Mouse (Mus musculus): ENCODE measurements around the gene Zfp51. TPM values are rescaled to one million over a fixed set of nuclear protein-coding genes. Genes with fewer than 3 reads are reported as not detected.
"Not testable (repeated sequence)": the region's sequence is repeated elsewhere in the genome, so short reads cannot be mapped to it uniquely, and the experiment has no call there.

Zfp51 gene
- total RNA-seq (2014; fragmentation: Nextera tagmentation) (21.5 and 25.3 TPM in 2 replicates), total RNA-seq (2017) (14.9 and 16.6 TPM in 2 replicates), polyA plus RNA-seq (2012) (0.65 and 0.88 TPM in 2 replicates)

DNA sequence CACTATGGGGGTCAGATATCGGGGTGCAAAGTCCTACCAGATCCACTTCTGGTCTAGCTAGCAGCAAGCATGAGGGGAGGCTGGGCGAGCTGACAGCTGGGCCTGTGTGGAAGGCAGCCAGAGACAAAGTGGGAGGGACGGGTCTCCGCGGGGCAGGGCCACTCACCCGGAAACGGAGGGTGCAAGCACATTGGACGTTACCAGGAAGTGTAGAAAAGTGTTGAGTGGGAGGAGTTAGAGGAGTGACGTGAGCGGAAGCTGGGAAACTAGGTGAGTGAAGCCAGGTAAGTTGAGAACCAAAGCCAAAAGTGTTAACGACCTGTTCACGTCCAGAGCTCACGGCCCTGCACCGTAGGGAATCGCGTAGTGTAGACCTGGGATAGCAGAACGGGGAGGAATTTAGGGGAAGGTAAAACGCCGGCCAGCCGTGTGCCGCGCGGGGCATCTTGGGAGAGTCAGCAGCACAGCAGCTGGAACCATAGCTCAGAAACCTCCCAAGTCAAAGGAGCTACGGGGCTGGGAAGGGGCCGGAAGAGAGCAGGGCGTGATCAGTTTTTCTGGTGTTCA, at the start of gene Zfp51:
TSS of gene Zfp51 (plus strand) at position 237 of the 567 bp plus-strand sequence.
- no peak for TF ChIP-seq GATA2 (IDR thresholded peaks at IDR 0.05; ENCODE audit: borderline replicate concordance, low read depth, low read length)
- TF ChIP-seq CTCF (IDR thresholded peaks at IDR 0.05; ENCODE audit: low read depth, low read length) = no peak
- no peak for TF ChIP-seq GATA1 (IDR thresholded peaks at IDR 0.05; ENCODE audit: borderline replicate concordance, low read length)
- TF ChIP-seq TAL1 (conservative IDR thresholded peaks at IDR 0.05; ENCODE audit: low read depth, low read length) = no peak
- TF ChIP-seq POLR2AphosphoS5 (IDR thresholded peaks at IDR 0.05; ENCODE audit: insufficient replicate concordance, low read depth, low read length) = no peak
- ATAC-seq (ENCODE audit: extremely low read depth, insufficient number of reproducible peaks, low FRiP score, poor library complexity, severe bottlenecking) (peak; percentile 99), DNase-seq (ENCODE audit: low spot score) (peak; percentile 84)
- peaks cover 18% of the 10 kb centered on the region for H3K36me3 ChIP-seq (replicated peaks)
- H3K4me1 ChIP-seq (ENCODE audit: insufficient read depth, low read depth, low read length) = peaks cover 12% of the 10 kb centered on the region
- H3K9me3 ChIP-seq (replicated peaks) = no peaks in the 10 kb centered on the region
- peak within 1 kb of the TSS; percentile 82 for H3K4me3 ChIP-seq (ENCODE audit: low read depth, low read length)
- peaks cover 9% of the 10 kb centered on the region for H3K27me3 ChIP-seq (ENCODE audit: insufficient read depth, low read length)

DNA sequence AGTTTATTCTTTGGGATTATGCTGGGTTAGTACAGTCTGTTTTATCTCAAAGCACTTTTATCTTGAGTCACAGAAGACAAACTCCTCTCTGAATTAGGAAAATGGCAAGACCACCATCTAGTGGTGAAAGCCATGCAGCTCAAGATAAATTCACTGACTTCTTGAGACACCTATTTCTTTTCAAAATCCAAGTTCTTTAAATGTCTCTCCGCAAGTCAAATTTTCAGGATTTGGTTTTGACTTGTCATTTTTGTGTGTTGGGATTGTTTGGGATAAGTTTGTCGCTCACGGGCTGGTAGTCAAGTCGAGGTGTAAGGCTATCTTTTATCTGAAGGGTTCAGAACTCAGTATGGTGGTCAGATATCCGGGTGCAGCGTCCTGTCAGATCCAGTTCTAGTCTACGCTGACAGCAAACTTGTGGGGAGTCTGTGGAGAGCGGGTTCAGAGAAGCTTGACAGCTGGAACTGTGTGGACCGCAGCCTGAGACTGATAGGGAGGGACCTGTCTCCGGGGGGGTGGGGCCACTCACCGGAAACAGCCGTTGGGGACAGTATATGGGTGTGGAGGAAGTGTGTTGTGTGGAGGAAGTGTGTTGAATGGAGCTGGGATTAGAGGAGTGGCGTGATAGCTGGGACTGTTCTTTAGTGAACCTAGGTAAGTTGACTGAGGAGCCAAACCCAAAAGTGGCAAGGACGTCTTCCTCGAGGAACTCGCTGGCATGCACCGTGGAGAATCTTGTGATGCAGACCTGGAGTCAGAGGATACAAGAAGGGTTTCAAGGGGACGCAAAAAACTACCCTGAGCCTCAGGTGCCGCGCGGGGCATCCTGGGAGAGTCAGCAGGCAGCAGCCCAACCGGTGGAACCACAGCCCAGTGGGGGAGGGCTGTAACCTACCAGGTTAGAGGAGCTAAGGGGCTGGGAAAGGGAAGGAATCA, 27.2 kb upstream of the Zfp51 start, which contains the start of gene Zfp54:
TSS of gene Zfp54 (plus strand) at position 564 of the 936 bp plus-strand sequence.
- peak; percentile 97 for ATAC-seq (ENCODE audit: extremely low read depth, insufficient number of reproducible peaks, low FRiP score, poor library complexity, severe bottlenecking)
- Histone ChIP-seq H3K36me3 (replicated peaks) (no peaks in the 10 kb centered on the region), H3K27me3 (ENCODE audit: insufficient read depth, low read length) (peaks cover 3% of the 10 kb centered on the region), H3K9me3 (replicated peaks) (no peaks in the 10 kb centered on the region), H3K4me3 (ENCODE audit: low read depth, low read length) (peak within 1 kb of the TSS; percentile 74), H3K4me1 (ENCODE audit: insufficient read depth, low read depth, low read length) (peaks cover 16% of the 10 kb centered on the region)
- peak; percentile 83 for DNase-seq (ENCODE audit: low spot score)
- peak; percentile 45; the same call in 1 of the 2 replicates for TF ChIP-seq POLR2AphosphoS5 (IDR thresholded peaks at IDR 0.05; ENCODE audit: insufficient replicate concordance, low read depth, low read length)
- TF ChIP-seq GATA2 (IDR thresholded peaks at IDR 0.05; ENCODE audit: borderline replicate concordance, low read depth, low read length) = no peak
- peak; percentile 67 for TF ChIP-seq CTCF (IDR thresholded peaks at IDR 0.05; ENCODE audit: low read depth, low read length)

- not testable (repeated sequence) for ATAC-seq (ENCODE audit: extremely low read depth, insufficient number of reproducible peaks, low FRiP score, poor library complexity, severe bottlenecking); H3K4me1 ChIP-seq (ENCODE audit: insufficient read depth, low read depth, low read length); H3K9me3 ChIP-seq (replicated peaks); H3K36me3 ChIP-seq (replicated peaks); DNase-seq (ENCODE audit: low spot score); H3K27me3 ChIP-seq (ENCODE audit: insufficient read depth, low read length); H3K4me3 ChIP-seq (ENCODE audit: low read depth, low read length)
Measured at GRCm38 (mm10) chr17:21438806-21439400, 11.3 kb upstream of the Zfp51 start.

GRCm38 (mm10) chr17:21449669-21450068, 505 bp upstream of the Zfp51 start:
- H3K27me3 ChIP-seq (ENCODE audit: insufficient read depth, low read length) = peaks cover 11% of the 10 kb centered on the region
- DNase-seq (ENCODE audit: low spot score) (peak; percentile 44), ATAC-seq (ENCODE audit: extremely low read depth, insufficient number of reproducible peaks, low FRiP score, poor library complexity, severe bottlenecking) (no peak)
- no peaks in the 10 kb centered on the region for H3K9me3 ChIP-seq (replicated peaks)
- H3K4me1 ChIP-seq (ENCODE audit: insufficient read depth, low read depth, low read length) = peaks cover 12% of the 10 kb centered on the region
- H3K36me3 ChIP-seq (replicated peaks) = peaks cover 17% of the 10 kb centered on the region
- TF ChIP-seq GATA2 (IDR thresholded peaks at IDR 0.05; ENCODE audit: borderline replicate concordance, low read depth, low read length) = no peak
- peak; percentile 52 for TF ChIP-seq CTCF (IDR thresholded peaks at IDR 0.05; ENCODE audit: low read depth, low read length)
- TF ChIP-seq POLR2AphosphoS5 (IDR thresholded peaks at IDR 0.05; ENCODE audit: insufficient replicate concordance, low read depth, low read length) = no peak
- TF ChIP-seq GATA1 (IDR thresholded peaks at IDR 0.05; ENCODE audit: borderline replicate concordance, low read length) = no peak
- peak overlapping the region; percentile 82 for H3K4me3 ChIP-seq (ENCODE audit: low read depth, low read length)

GRCm38 (mm10) chr17:21463550-21463949, 13.4 kb downstream of the Zfp51 start:
- ATAC-seq (ENCODE audit: extremely low read depth, insufficient number of reproducible peaks, low FRiP score, poor library complexity, severe bottlenecking) (no peak), DNase-seq (ENCODE audit: low spot score) (no peak)
- H3K4me3 ChIP-seq (ENCODE audit: low read depth, low read length) = no peak overlapping the region
- no peaks in the 10 kb centered on the region for H3K27me3 ChIP-seq (ENCODE audit: insufficient read depth, low read length)
- no peaks in the 10 kb centered on the region for H3K9me3 ChIP-seq (replicated peaks)
- TF ChIP-seq CTCF (IDR thresholded peaks at IDR 0.05; ENCODE audit: low read depth, low read length) (no peak), TAL1 (conservative IDR thresholded peaks at IDR 0.05; ENCODE audit: low read depth, low read length) (no peak), POLR2AphosphoS5 (IDR thresholded peaks at IDR 0.05; ENCODE audit: insufficient replicate concordance, low read depth, low read length) (no peak), GATA2 (IDR thresholded peaks at IDR 0.05; ENCODE audit: borderline replicate concordance, low read depth, low read length) (no peak), GATA1 (IDR thresholded peaks at IDR 0.05; ENCODE audit: borderline replicate concordance, low read length) (no peak)
- H3K4me1 ChIP-seq (ENCODE audit: insufficient read depth, low read depth, low read length) = no peaks in the 10 kb centered on the region
- H3K36me3 ChIP-seq (replicated peaks) = peaks cover 43% of the 10 kb centered on the region

- no peak for TF ChIP-seq TAL1 (conservative IDR thresholded peaks at IDR 0.05; ENCODE audit: low read depth, low read length)
- no peak for TF ChIP-seq CTCF (IDR thresholded peaks at IDR 0.05; ENCODE audit: low read depth, low read length)
- no peak for TF ChIP-seq POLR2AphosphoS5 (IDR thresholded peaks at IDR 0.05; ENCODE audit: insufficient replicate concordance, low read depth, low read length)
- no peak for TF ChIP-seq GATA1 (IDR thresholded peaks at IDR 0.05; ENCODE audit: borderline replicate concordance, low read length)
- no peak for TF ChIP-seq GATA2 (IDR thresholded peaks at IDR 0.05; ENCODE audit: borderline replicate concordance, low read depth, low read length)
- ATAC-seq (ENCODE audit: extremely low read depth, insufficient number of reproducible peaks, low FRiP score, poor library complexity, severe bottlenecking) = no peak
- Histone ChIP-seq H3K4me1 (ENCODE audit: insufficient read depth, low read depth, low read length) (peaks cover 29% of the 10 kb centered on the region), H3K9me3 (replicated peaks) (no peaks in the 10 kb centered on the region), H3K27me3 (ENCODE audit: insufficient read depth, low read length) (no peaks in the 10 kb centered on the region), H3K4me3 (ENCODE audit: low read depth, low read length) (no peak overlapping the region), H3K36me3 (replicated peaks) (no peaks in the 10 kb centered on the region)
- DNase-seq (ENCODE audit: low spot score) = no peak
Measured at GRCm38 (mm10) chr17:21472032-21472652, 22.0 kb downstream of the Zfp51 start.

Data from G1E (cell line).